Mouse (Mus musculus): ENCODE measurements at regions not wholly inside any gene's neighbourhood (a gene's known extent, or its start where the extent isn't known, plus 50 kb on each side); places are given as distances from the start of the nearest gene placed in this dataset.

- Histone ChIP-seq H3K36me3 (no peaks in the 10 kb centered on the region), H3K9me3 (replicated peaks) (no peaks in the 10 kb centered on the region), H3K4me1 (no peaks in the 10 kb centered on the region), H3K27ac (no peak overlapping the region), H3K4me3 (no peak overlapping the region), H3K4me2 (no peak overlapping the region), H3K27me3 (replicated peaks) (no peaks in the 10 kb centered on the region), H3K9ac (no peak overlapping the region)
- WGBS (ENCODE audit: insufficient replicate concordance), result 62% methylated on average over 5 of the region's 5 CpGs
- no peak for ATAC-seq
These were observed 113.4 kb upstream of the Lyplal1 start for GRCm38 (mm10) chr1:186230476-186230875.

- H3K9me3 ChIP-seq (replicated peaks), result no peaks in the 10 kb centered on the region
- no peaks in the 10 kb centered on the region for H3K36me3 ChIP-seq
- H3K4me2 ChIP-seq, result no peak overlapping the region
- H3K27ac ChIP-seq, result no peak overlapping the region
- no peaks in the 10 kb centered on the region for H3K4me1 ChIP-seq
- no peak overlapping the region for H3K4me3 ChIP-seq
- 63% methylated on average over 6 of the region's 6 CpGs for WGBS (ENCODE audit: insufficient replicate concordance)
- no peak for ATAC-seq
- no peak overlapping the region for H3K9ac ChIP-seq
- H3K27me3 ChIP-seq (replicated peaks), result no peaks in the 10 kb centered on the region
These were observed 112.7 kb upstream of the Lyplal1 start for GRCm38 (mm10) chr1:186229856-186230255.

- no peak overlapping the region for H3K4me2 ChIP-seq
- no peak for ATAC-seq
- H3K4me1 ChIP-seq, result no peaks in the 10 kb centered on the region
- no peaks in the 10 kb centered on the region for H3K27me3 ChIP-seq (replicated peaks)
- H3K9me3 ChIP-seq (replicated peaks), result no peaks in the 10 kb centered on the region
- no peak overlapping the region for H3K9ac ChIP-seq
- 66% methylated on average over 4 of the region's 4 CpGs for WGBS (ENCODE audit: insufficient replicate concordance)
- no peaks in the 10 kb centered on the region for H3K36me3 ChIP-seq
- H3K27ac ChIP-seq, result no peak overlapping the region
- no peak overlapping the region for H3K4me3 ChIP-seq
These were observed 111.3 kb upstream of the Lyplal1 start for GRCm38 (mm10) chr1:186228396-186228795.

- Histone ChIP-seq H3K27me3 (replicated peaks) (no peaks in the 10 kb centered on the region), H3K4me3 (no peak overlapping the region), H3K9ac (no peak overlapping the region), H3K4me1 (no peaks in the 10 kb centered on the region), H3K9me3 (replicated peaks) (no peaks in the 10 kb centered on the region), H3K36me3 (no peaks in the 10 kb centered on the region), H3K4me2 (no peak overlapping the region), H3K27ac (no peak overlapping the region)
- ATAC-seq, result no peak
- 56% methylated on average over 5 of the region's 5 CpGs for WGBS (ENCODE audit: insufficient replicate concordance)
These were observed 107.1 kb upstream of the Lyplal1 start for GRCm38 (mm10) chr1:186224231-186224630.

GRCm38 (mm10) chr1:186223417-186223816 lies 106.3 kb upstream of the Lyplal1 start:
- no peak overlapping the region for H3K4me3 ChIP-seq
- no peak for ATAC-seq
- H3K27me3 ChIP-seq (replicated peaks), result no peaks in the 10 kb centered on the region
- no peaks in the 10 kb centered on the region for H3K9me3 ChIP-seq (replicated peaks)
- no peak overlapping the region for H3K27ac ChIP-seq
- WGBS (ENCODE audit: insufficient replicate concordance), result 60% methylated on average over 7 of the region's 7 CpGs
- H3K4me1 ChIP-seq, result no peaks in the 10 kb centered on the region
- no peak overlapping the region for H3K9ac ChIP-seq
- H3K36me3 ChIP-seq, result no peaks in the 10 kb centered on the region
- no peak overlapping the region for H3K4me2 ChIP-seq

GRCm38 (mm10) chr1:186218995-186219394 lies 101.9 kb upstream of the Lyplal1 start:
- Histone ChIP-seq H3K27me3 (replicated peaks) (no peaks in the 10 kb centered on the region), H3K36me3 (no peaks in the 10 kb centered on the region), H3K27ac (no peak overlapping the region), H3K4me2 (no peak overlapping the region), H3K4me3 (no peak overlapping the region), H3K4me1 (no peaks in the 10 kb centered on the region), H3K9me3 (replicated peaks) (no peaks in the 10 kb centered on the region; the same call in 1 of the 2 replicates), H3K9ac (no peak overlapping the region)
- 65% methylated on average over 4 of the region's 4 CpGs for WGBS (ENCODE audit: insufficient replicate concordance)
- no peak for ATAC-seq

- H3K36me3 ChIP-seq, result no peaks in the 10 kb centered on the region
- WGBS (ENCODE audit: insufficient replicate concordance), result 20% methylated on average over 3 of the region's 3 CpGs
- H3K4me1 ChIP-seq, result no peaks in the 10 kb centered on the region
These were observed 100.1 kb upstream of the Lyplal1 start for GRCm38 (mm10) chr1:186217198-186217597.

GRCm38 (mm10) chr1:186204151-186204550 lies 87.0 kb upstream of the Lyplal1 start:
- Histone ChIP-seq H3K4me2 (no peak overlapping the region), H3K4me1 (no peaks in the 10 kb centered on the region), H3K9me3 (replicated peaks) (no peaks in the 10 kb centered on the region), H3K4me3 (no peak overlapping the region), H3K36me3 (no peaks in the 10 kb centered on the region), H3K27ac (no peak overlapping the region), H3K9ac (no peak overlapping the region), H3K27me3 (replicated peaks) (no peaks in the 10 kb centered on the region)
- ATAC-seq, result no peak
- WGBS (ENCODE audit: insufficient replicate concordance), result 28% methylated on average over 1 of the region's 1 CpGs

More at GRCm38 (mm10) chr1:186217198-186217597, 100.1 kb upstream of the Lyplal1 start:
- H3K4me3 ChIP-seq, result no peak overlapping the region
- no peak overlapping the region for H3K9ac ChIP-seq
- H3K27ac ChIP-seq, result no peak overlapping the region
- no peak overlapping the region for H3K4me2 ChIP-seq
- H3K9me3 ChIP-seq (replicated peaks), result peaks cover 4% of the 10 kb centered on the region; the same call in 1 of the 2 replicates
- no peak for ATAC-seq
- no peaks in the 10 kb centered on the region for H3K27me3 ChIP-seq (replicated peaks)

GRCm38 (mm10) chr1:186202536-186202935 lies 85.4 kb upstream of the Lyplal1 start:
- Histone ChIP-seq H3K27me3 (replicated peaks) (no peaks in the 10 kb centered on the region), H3K9ac (no peak overlapping the region), H3K4me3 (no peak overlapping the region), H3K4me1 (no peaks in the 10 kb centered on the region), H3K4me2 (no peak overlapping the region), H3K9me3 (replicated peaks) (no peaks in the 10 kb centered on the region), H3K36me3 (no peaks in the 10 kb centered on the region), H3K27ac (no peak overlapping the region)
- ATAC-seq, result no peak

GRCm38 (mm10) chr1:186198391-186198790 lies 81.3 kb upstream of the Lyplal1 start:
- H3K9ac ChIP-seq, result no peak overlapping the region
- H3K4me1 ChIP-seq, result no peaks in the 10 kb centered on the region
- no peak overlapping the region for H3K4me3 ChIP-seq
- H3K9me3 ChIP-seq (replicated peaks), result no peaks in the 10 kb centered on the region
- H3K4me2 ChIP-seq, result no peak overlapping the region
- no peak for ATAC-seq
- 61% methylated on average over 1 of the region's 1 CpGs for WGBS (ENCODE audit: insufficient replicate concordance)
- no peak overlapping the region for H3K27ac ChIP-seq
- H3K27me3 ChIP-seq (replicated peaks), result no peaks in the 10 kb centered on the region
- no peaks in the 10 kb centered on the region for H3K36me3 ChIP-seq

- Histone ChIP-seq H3K27ac (no peak overlapping the region), H3K27me3 (replicated peaks) (no peaks in the 10 kb centered on the region), H3K9me3 (replicated peaks) (no peaks in the 10 kb centered on the region), H3K9ac (no peak overlapping the region), H3K4me2 (no peak overlapping the region), H3K36me3 (no peaks in the 10 kb centered on the region), H3K4me3 (no peak overlapping the region), H3K4me1 (no peaks in the 10 kb centered on the region)
- ATAC-seq, result no peak
- WGBS (ENCODE audit: insufficient replicate concordance), result 63% methylated on average over 2 of the region's 2 CpGs
These were observed 79.9 kb upstream of the Lyplal1 start for GRCm38 (mm10) chr1:186197057-186197456.

- no peak overlapping the region for H3K27ac ChIP-seq
- no peak overlapping the region for H3K9ac ChIP-seq
- no peaks in the 10 kb centered on the region for H3K9me3 ChIP-seq (replicated peaks)
- ATAC-seq, result no peak
- H3K36me3 ChIP-seq, result no peaks in the 10 kb centered on the region
- 78% methylated on average over 11 of the region's 11 CpGs for WGBS (ENCODE audit: insufficient replicate concordance)
- no peaks in the 10 kb centered on the region for H3K4me1 ChIP-seq
- H3K27me3 ChIP-seq (replicated peaks), result no peaks in the 10 kb centered on the region
- no peak overlapping the region for H3K4me3 ChIP-seq
- no peak overlapping the region for H3K4me2 ChIP-seq
These were observed 72.3 kb upstream of the Lyplal1 start for GRCm38 (mm10) chr1:186189390-186189789.

GRCm38 (mm10) chr1:186187372-186187771 lies 70.3 kb upstream of the Lyplal1 start:
- no peak overlapping the region for H3K27ac ChIP-seq
- no peaks in the 10 kb centered on the region for H3K4me1 ChIP-seq
- 74% methylated on average over 5 of the region's 5 CpGs for WGBS (ENCODE audit: insufficient replicate concordance)
- no peaks in the 10 kb centered on the region for H3K9me3 ChIP-seq (replicated peaks)
- no peaks in the 10 kb centered on the region for H3K27me3 ChIP-seq (replicated peaks)
- H3K9ac ChIP-seq, result no peak overlapping the region
- no peak for ATAC-seq
- no peaks in the 10 kb centered on the region for H3K36me3 ChIP-seq
- H3K4me2 ChIP-seq, result no peak overlapping the region
- no peak overlapping the region for H3K4me3 ChIP-seq

All from liver, embryonic 12.5 days (tissue).